Mouse (Mus musculus) cerebellum, adult 2 months (tissue): ENCODE measurements around the gene Kcmf1.

ENCODE experiments used
- CTCF ChIP-seq: fragments of 200-500 bp; IDR thresholded peaks from 2 replicates; pipeline ENCODE4 v1.5.1; 2011; ENCODE audit warnings: low read depth, mild to moderate bottlenecking, control low read depth, low read length, moderate library complexity, borderline replicate concordance; ENCODE audit not compliant: insufficient read depth
- POLR2A ChIP-seq: fragments of 200-500 bp; IDR thresholded peaks from 2 replicates; pipeline ENCODE4 v1.6.1; 2011; ENCODE audit warnings: low read length, control low read depth, borderline replicate concordance; ENCODE audit not compliant: insufficient read depth

DNA sequence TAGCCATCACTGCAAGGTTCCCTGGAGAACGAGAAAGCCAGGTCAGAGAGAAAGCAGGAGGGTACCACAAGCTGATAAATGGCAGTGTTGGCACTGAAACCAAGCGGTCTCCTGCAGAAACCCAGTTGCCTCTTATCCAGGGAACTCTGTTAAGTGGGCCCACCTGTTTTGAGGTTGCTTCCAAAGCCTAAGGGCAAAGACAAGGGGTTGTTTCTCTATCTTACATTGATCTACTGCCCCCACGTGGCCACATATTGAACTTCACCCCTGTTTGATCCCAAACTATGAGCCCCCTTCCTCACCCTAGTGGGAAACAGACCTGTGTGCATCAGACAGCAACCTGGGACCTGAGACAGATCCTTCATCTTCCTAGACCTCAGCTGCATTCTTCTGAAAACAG, 68.5 kb downstream of the Kcmf1 start:
- TF ChIP-seq CTCF (peak; percentile 63; the same call in 1 of the 2 replicates), POLR2A (no peak)
